Mouse (Mus musculus) lung, postnatal 0 days (tissue): ENCODE measurements at regions not wholly inside any gene's neighbourhood (a gene's known extent, or its start where the extent isn't known, plus 50 kb on each side); places are given as distances from the start of the nearest gene placed in this dataset.

ENCODE experiments used
- ATAC-seq: fragments of 200-750 bp; cut with Nextera tagmentation; 2 replicates; pipeline ENCODE4 v1.8.0; 2017; ENCODE audit warnings: moderate library complexity
- DNase-seq: peaks from one replicate; pipeline ENCODE4 v3.0.0-alpha.2; 2016; ENCODE audit warnings: low spot score
- H3K27ac ChIP-seq: fragments of 300-500 bp; sonication (generic); 2 replicates; pipeline ENCODE4 v1.5.1; 2014; ENCODE audit warnings: antibody characterized with exemption, mild to moderate bottlenecking, low read length, mixed read lengths
- H3K27me3 ChIP-seq: fragments of 300-500 bp; sonication (generic); replicated peaks from 2 replicates; pipeline ENCODE4 v1.6.1; 2014; ENCODE audit warnings: low read length, mixed read lengths; ENCODE audit not compliant: insufficient read depth
- H3K36me3 ChIP-seq: fragments of 300-500 bp; sonication (generic); 2 replicates; pipeline ENCODE4 v1.6.1; 2014; ENCODE audit warnings: low read length, mixed read lengths; ENCODE audit not compliant: insufficient read depth
- H3K4me1 ChIP-seq: fragments of 300-500 bp; sonication (generic); 2 replicates; pipeline ENCODE4 v1.6.1; 2014; ENCODE audit warnings: antibody characterized with exemption, low read depth, low read length, mixed read lengths; ENCODE audit not compliant: insufficient read depth
- H3K4me2 ChIP-seq: fragments of 300-500 bp; sonication (generic); replicated peaks from 2 replicates; pipeline ENCODE4 v1.6.1; 2014; ENCODE audit warnings: low read depth, mild to moderate bottlenecking, low read length, moderate library complexity, mixed read lengths
- H3K4me3 ChIP-seq: fragments of 300-500 bp; sonication (generic); 2 replicates; pipeline ENCODE4 v1.5.1; 2014; ENCODE audit warnings: low read depth, low read length
- H3K9ac ChIP-seq: fragments of 300-500 bp; sonication (generic); replicated peaks from 2 replicates; pipeline ENCODE4 v1.6.1; 2014; ENCODE audit warnings: low read depth, mild to moderate bottlenecking
- H3K9me3 ChIP-seq: fragments of 300-500 bp; sonication (generic); 2 replicates; pipeline ENCODE4 v1.6.1; 2016; ENCODE audit warnings: low read length, mixed read lengths
- CTCF ChIP-seq: IDR thresholded peaks from 2 replicates; pipeline ENCODE4 v1.5.1; 2016; ENCODE audit warnings: antibody characterized with exemption, mild to moderate bottlenecking
- EP300 ChIP-seq: IDR thresholded peaks from 2 replicates; pipeline ENCODE4 v1.6.1; 2016; ENCODE audit warnings: antibody characterized with exemption, mild to moderate bottlenecking, control low read depth
- WGBS: fragments of 180-500 bp; shearing (Covaris S2); extraction: QIAGEN DNeasy Blood & Tissue Kit; methylation state at CpG from one replicate; pipeline ENCODE4 v1.1.7; 2014; 5-methylcytosine and 5-hydroxymethylcytosine counted together

- Histone ChIP-seq H3K27me3 (no peaks in the 10 kb centered on the region), H3K4me3 (no peak overlapping the region), H3K27ac (no peak overlapping the region), H3K9me3 (no peaks in the 10 kb centered on the region), H3K4me1 (no peaks in the 10 kb centered on the region), H3K4me2 (no peak overlapping the region), H3K36me3 (no peaks in the 10 kb centered on the region), H3K9ac (no peak overlapping the region)
- ATAC-seq (no peak), DNase-seq (no peak)
- TF ChIP-seq EP300 (no peak), CTCF (no peak)
- 84% methylated on average over 1 of the region's 1 CpGs for WGBS
Observed at GRCm38 (mm10) chr10:46534456-46534855, 956.8 kb downstream of the Hace1 start.

DNA sequence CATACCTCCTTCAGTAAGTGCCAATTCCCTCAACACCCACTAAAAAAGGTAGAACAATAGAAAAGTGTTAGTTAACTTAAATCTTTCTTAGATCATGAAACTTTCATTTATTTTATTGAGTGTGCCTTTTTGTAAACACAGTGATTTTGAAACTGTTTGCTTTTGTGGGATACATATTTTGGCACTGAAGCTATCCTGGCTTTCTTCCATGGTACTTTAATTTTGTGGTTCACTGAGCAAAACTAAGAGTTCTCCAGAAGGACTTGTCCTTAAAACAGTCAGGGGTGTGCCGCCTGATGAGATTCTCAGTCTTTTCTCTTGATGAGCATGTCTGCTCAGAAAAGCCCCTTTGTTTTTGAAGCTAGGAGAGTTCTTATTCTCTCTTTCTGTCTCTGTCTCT, 982.9 kb downstream of the Hace1 start:
- no peak for TF ChIP-seq CTCF
- no peak for TF ChIP-seq EP300
- H3K27me3 ChIP-seq, result no peaks in the 10 kb centered on the region
- ATAC-seq (no peak), DNase-seq (peak; percentile 21)
- H3K36me3 ChIP-seq, result no peaks in the 10 kb centered on the region
- no peaks in the 10 kb centered on the region for H3K9me3 ChIP-seq
- H3K4me3 ChIP-seq, result no peak overlapping the region
- H3K27ac ChIP-seq, result no peak overlapping the region
- no peak overlapping the region for H3K4me2 ChIP-seq
- 26% methylated on average over 1 of the region's 1 CpGs for WGBS
- H3K9ac ChIP-seq, result no peak overlapping the region
- H3K4me1 ChIP-seq, result no peaks in the 10 kb centered on the region

- no peak for TF ChIP-seq CTCF
- TF ChIP-seq EP300, result no peak
- ATAC-seq, result no peak
- H3K4me2 ChIP-seq, result no peak overlapping the region
- H3K27ac ChIP-seq, result no peak overlapping the region
- H3K4me1 ChIP-seq, result no peaks in the 10 kb centered on the region
- DNase-seq, result no peak
- WGBS, result 75% methylated on average over 3 of the region's 3 CpGs
- no peaks in the 10 kb centered on the region for H3K36me3 ChIP-seq
- H3K9me3 ChIP-seq, result no peaks in the 10 kb centered on the region
- no peak overlapping the region for H3K4me3 ChIP-seq
- H3K27me3 ChIP-seq, result no peaks in the 10 kb centered on the region
- H3K9ac ChIP-seq, result no peak overlapping the region
Observed at GRCm38 (mm10) chr10:46576127-46576526, 998.5 kb downstream of the Hace1 start.
